Mouse (Mus musculus) MN1 (cell line): Measurements from ENCODE around the gene Pet100.
"Not testable (repeated sequence)": the region's sequence is repeated elsewhere in the genome, so short reads cannot be mapped to it uniquely, and the experiment has no call there.

Experiments
- DNase-seq: peaks from one replicate; pipeline ENCODE4 v3.0.0-alpha.2; 2016; ENCODE audit warnings: low spot score

The Pet100 gene

DNA sequence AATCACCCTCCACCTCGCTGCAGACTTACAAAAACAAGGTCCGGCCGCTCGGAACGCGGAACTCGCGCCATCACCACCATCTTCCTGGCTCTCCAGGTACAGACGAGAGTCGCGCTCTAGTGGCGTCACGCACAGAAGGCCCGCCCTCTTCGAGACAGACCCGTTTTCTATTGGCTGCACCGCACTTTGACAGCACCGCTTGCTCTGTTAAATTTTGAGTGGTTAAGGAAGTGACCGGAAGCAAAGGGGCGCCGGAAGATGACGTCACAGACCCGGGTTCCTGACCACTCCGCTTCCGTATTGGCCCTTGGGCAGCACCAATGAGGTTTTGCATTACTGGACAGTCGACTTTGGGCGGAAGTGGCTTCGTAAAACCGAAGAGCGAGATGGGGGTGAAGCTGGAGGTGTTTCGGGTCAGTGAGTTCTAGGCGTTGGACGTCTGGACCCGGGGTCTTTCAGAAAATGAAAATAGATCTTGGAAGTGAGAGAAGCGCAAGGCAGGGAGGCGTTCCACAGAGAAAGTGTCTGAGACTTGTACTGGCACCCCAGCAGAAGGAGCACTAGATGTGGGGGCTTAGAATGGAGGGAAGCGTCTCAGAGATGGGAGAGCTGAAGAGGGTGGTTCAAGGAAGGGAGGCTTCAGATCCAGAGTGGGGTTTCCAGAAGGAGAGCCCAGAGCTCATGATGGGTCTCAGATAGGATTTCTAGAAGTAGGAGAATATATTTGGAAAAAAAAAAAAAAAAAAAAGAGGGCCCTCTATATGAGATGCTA, at the start of gene Pet100, which contains the start of gene Xab2:
Gene Pet100 (plus strand): TSS at position 350 of the 772 bp plus-strand sequence.
Gene Xab2 (minus strand): TSS at position 118 of the 772 bp plus-strand sequence.
- DNase-seq, result peak; percentile 100

GRCm38 (mm10) chr8:3574546-3574945, 46.8 kb upstream of the Pet100 start:
- no peak for DNase-seq

DNA sequence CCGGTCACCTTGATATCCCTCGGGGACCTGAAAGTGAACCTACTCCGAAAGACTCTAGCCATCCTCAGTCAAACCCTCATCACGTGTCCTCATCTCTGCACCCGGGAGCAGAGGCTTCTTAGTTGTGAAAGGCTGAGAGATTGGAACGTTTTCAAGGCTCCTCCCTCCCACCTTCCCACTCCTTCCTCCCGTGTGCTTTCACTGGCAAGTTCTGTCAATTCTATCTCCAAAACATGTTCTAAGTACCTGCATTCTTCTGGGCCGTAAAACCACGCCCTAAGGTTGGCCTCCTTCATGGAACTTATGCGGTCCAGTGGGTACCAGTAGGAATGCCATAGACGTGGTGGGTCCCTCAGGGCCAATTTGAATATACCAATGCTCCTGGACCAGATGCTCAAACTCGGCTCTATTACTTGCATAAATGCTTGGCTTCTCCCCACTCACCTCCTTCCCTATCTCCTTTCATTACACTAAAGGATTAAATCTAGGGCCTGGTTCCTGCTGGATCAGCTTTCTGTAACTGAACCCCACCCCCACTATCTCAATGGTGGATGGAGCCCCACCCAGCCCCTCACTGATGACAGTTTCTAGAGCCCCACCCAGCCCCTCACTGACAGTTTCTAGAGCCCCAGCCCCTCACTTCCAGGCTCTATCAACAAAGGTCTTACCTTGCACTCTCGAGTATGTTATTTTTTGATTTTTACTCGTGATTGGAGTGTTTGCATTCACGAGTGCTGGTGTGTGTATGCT, 45.0 kb upstream of the Pet100 start:
- no peak for DNase-seq

DNA sequence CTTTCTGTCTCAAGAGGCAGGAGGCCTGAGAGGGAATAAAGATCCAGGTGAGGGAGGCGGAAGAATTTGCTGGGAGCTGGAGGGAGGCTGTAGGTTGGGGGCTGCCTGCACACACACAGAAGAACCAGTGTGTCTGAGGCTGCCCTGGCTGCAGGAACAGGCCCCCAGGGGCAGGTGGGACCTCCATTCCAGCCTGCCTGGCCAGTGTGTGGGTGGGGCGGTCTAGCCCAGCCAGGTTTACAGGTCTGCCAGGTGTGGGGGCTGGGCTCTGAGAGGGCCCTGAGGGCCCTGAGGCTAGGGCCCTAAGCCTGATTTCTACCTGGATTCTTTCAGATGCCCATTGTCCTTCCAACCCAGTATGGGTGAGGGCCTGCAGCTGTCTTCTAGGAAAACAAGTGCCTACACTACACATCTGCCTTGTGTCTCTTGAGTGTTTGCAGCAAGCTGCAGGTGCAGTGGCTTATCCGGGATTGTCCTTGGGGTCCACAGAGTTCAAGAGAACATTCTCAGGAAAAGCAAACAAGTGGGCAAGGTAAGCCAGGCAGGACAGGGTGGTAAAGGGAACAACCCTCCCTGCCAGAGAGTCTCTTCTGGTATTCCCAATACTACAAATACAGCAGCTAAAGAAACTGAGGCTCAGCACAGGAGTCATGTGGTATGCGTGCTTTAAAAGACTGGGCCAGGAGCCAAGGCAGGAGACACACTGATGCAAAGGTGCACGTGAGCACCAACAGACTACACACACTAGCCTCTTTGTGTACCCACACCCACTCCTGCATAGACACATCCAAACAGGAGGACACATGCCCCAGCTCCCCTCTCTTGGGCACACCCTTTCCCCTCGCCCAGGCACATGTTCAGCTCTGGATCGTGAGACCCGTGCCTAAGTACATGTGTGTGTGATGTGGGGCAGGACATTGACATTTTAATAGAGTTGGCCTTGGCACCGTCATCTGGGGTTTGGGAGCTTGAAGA, 41.7 kb upstream of the Pet100 start:
- no peak for DNase-seq

DNA sequence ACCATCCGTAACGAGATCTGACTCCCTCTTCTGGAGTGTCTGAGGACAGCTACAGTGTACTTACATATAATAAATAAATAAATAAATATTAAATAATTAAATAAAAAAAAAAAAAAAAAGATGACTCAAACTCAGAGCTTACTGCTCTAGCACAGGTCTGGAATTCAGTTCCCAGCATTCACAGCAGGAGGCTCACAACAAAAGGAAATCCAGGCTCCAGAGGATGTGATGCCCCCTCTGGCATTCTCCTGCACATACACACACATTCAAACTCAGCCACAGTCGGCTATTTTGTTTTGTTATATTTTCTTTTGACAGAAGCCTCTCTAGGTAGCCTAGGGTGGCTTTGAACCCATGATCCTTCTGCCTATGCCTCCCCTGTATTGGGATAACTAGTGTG, 39.4 kb upstream of the Pet100 start:
- not testable (repeated sequence) for DNase-seq

GRCm38 (mm10) chr8:3586452-3586851, 34.9 kb upstream of the Pet100 start:
- no peak for DNase-seq

GRCm38 (mm10) chr8:3586993-3587390, 34.4 kb upstream of the Pet100 start, which contains the start of gene Camsap3:
Gene Camsap3 (plus strand): TSS chr8:3587293.
- DNase-seq, result no peak

GRCm38 (mm10) chr8:3587391-3588257, 33.7 kb upstream of the Pet100 start:
- DNase-seq, result peak; percentile 90

DNA sequence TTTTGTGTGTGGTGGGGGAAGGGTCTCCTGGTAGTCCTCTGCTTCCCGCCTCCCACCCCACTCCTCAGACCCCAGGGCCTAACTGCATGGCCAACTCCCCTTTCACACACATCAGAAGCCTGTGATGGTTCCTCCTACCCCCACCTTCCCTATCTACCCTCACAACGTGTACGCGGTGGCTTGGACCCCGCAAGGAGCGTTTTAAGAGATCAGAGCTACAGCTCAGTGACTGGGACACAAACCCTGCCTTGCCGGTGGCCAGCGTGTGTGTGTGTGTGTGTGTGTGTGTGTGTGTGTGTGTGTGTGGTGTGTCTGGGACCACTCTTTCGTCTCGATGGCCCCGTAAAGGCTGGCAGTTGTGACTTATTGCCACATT, 33.1 kb upstream of the Pet100 start:
- DNase-seq, result peak; percentile 51

GRCm38 (mm10) chr8:3593470-3593869, 27.9 kb upstream of the Pet100 start:
- DNase-seq, result peak; percentile 51

- no peak for DNase-seq
Measured at GRCm38 (mm10) chr8:3594466-3594865, 26.9 kb upstream of the Pet100 start.

DNA sequence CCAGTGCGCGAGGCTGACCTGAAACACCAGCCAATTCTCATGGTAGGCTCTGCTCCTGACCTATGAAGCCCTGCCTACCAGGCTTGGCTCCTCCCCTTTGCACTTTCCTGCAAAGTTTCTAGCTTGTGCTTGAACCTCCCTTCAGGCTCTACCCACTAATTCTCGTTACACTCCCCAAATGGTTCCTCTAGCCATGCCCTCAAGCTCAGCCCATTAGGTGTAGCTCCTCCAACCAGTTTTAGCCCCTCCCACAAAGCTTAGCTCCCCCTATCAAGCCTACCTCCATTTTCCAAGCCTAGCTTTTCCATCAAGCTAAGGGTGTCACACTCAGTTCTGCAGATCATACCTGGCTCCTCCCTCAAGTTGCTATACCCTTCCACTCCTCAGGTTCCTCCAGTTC, 23.3 kb upstream of the Pet100 start:
- DNase-seq, result no peak

DNA sequence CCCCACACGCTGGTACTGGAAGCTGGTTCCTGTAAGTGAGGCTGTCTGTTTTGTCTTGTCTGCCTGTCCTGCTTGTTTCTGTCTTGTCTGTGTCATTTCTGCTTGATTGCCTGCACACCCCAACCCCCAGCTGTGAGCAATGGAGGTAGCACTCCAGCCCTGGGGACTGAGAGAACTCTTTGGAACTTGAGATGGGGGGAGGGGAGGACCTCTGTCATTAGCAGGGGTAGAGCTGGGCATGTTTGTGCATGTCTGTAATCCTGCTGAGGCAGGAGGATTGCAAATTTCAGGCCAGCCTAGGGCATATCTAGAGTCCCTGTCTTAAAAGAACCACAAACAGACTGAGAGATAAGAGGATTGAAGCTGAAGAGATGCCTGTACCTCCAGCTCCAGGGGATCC, 22.1 kb upstream of the Pet100 start:
- DNase-seq, result no peak

DNA sequence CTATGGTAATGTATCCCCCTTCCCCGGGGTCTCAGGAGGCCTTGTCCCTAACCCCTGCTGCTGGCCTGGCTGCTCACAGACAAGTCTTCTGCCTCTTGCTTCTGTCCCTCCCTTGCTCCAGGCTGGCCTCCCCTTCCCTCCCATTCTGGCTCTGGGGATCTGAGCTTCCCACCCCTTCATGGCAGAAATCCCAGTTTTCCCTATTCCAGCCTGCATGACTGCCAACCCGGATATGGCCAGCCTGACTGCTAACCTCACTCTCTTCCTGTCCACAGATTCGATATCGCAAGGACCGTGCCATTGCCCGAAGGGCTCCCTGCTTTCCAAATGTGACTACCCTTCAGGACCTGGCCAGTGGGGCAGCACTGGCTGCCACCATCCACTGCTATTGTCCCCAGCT, 20.9 kb upstream of the Pet100 start:
- DNase-seq, result peak; percentile 81

DNA sequence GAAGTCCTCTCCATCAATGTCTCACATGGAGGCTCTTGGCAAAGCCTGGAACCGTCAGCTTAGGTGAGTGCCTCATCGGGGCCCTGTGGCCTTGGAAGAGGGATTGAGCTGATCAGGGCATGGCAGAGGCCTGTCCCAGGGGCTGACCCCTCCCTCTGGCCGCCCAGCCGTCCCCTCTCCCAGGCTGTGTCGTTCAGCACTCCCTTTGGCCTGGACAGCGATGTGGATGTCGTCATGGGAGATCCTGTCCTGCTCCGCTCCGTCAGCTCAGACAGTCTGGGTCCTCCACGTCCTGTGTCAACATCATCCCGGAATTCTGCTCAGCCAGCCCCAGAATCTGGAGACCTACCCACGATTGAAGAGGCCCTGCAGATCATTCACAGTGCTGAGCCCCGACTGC, 17.9 kb upstream of the Pet100 start:
- no peak for DNase-seq

- DNase-seq, result peak; percentile 87
Measured at GRCm38 (mm10) chr8:3606593-3606992, 14.8 kb upstream of the Pet100 start.

- no peak for DNase-seq
Measured at GRCm38 (mm10) chr8:3607822-3608221, 13.5 kb upstream of the Pet100 start.

DNA sequence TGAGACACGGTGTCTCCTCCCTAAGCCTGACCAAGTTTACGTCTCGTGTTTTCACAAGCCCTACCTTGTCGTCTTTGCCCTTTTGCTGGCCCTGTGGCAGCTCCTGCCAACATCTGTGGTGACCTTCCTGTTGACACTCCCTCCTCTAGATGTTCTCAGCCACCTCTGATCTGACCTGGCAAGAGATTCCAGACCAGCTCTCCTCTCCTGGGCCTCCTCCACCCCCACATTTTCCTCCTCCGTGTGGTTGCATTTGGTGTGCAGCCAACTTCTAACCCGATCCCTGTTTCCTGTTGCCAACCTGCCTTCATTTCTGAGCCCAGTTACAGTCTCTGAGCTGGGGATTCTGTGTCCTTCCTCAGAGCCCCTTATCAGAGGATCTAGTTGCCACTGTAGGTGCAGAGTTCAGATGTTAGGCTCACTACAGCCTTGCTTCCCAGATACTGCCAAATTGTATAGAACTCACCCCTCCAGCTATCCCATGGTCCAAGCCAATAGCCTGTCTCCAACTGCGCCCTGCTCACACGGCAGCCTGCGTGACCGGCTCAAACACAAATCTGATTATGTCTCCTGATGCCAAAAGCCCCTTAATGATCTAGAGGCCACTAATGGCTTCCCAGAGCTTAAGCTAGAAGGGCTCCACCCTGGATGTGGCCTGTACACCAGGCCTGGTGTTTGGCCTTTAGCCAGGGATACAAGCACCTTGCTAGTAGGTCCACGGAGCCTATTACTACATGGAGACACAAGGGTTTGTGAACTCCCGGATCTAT, 12.1 kb upstream of the Pet100 start:
- DNase-seq, result peak; percentile 93

- no peak for DNase-seq
Measured at GRCm38 (mm10) chr8:3609816-3610150, 11.6 kb upstream of the Pet100 start.

DNA sequence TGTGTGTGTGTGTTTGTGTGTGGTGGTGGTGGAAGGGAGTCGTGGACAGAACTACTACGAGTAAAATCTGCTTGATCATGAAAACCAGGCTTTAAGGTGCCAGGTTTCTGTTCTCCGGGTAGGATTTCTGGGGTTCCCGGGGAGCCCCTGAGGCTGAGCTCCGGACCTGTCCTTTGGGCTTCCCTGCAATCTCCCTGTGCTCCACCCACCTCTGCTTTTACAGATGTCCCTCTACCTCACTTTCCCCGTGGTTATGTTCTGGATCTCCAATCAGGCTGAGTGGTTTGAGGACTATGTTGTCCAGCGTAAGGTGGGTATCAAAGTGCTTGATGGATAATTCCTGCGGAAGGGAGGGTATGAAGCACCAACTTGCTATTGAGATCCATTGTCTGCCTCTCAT, 771 bp downstream of the Pet100 start:
- no peak for DNase-seq
